Mouse (Mus musculus): ENCODE results near the gene Ptov1.
"Not testable (repeated sequence)": the region's sequence is repeated elsewhere in the genome, so short reads cannot be mapped to it uniquely, and the experiment has no call there.

Gene Ptov1

GRCm38 (mm10) chr7:44888256-44889105, 18.9 kb upstream of the Ptov1 start:
- no peak for DNase-seq

- no peak for DNase-seq
Observed at GRCm38 (mm10) chr7:44886964-44887363, 17.4 kb upstream of the Ptov1 start.

GRCm38 (mm10) chr7:44884637-44885036, 15.0 kb upstream of the Ptov1 start:
- no peak for DNase-seq

GRCm38 (mm10) chr7:44883036-44883435, 13.4 kb upstream of the Ptov1 start:
- no peak for DNase-seq

- DNase-seq, result no peak
Observed at GRCm38 (mm10) chr7:44877833-44878232, 8.2 kb upstream of the Ptov1 start.

- not testable (repeated sequence) for DNase-seq
Observed at GRCm38 (mm10) chr7:44871774-44872173, 2.2 kb upstream of the Ptov1 start.

GRCm38 (mm10) chr7:44871181-44871580, 1.6 kb upstream of the Ptov1 start:
- DNase-seq, result no peak

GRCm38 (mm10) chr7:44870614-44871013, 1.0 kb upstream of the Ptov1 start:
- DNase-seq, result no peak

- peak; percentile 63 for DNase-seq
Observed at GRCm38 (mm10) chr7:44868919-44869696, 480 bp downstream of the Ptov1 start.

GRCm38 (mm10) chr7:44868465-44868864, 1.1 kb downstream of the Ptov1 start:
- no peak for DNase-seq

GRCm38 (mm10) chr7:44867802-44868201, 1.8 kb downstream of the Ptov1 start:
- DNase-seq, result no peak

- DNase-seq, result no peak
Observed at GRCm38 (mm10) chr7:44867010-44867702, 2.4 kb downstream of the Ptov1 start.

GRCm38 (mm10) chr7:44866276-44867009, 3.1 kb downstream of the Ptov1 start:
- peak; percentile 76 for DNase-seq

GRCm38 (mm10) chr7:44864595-44865542, 4.7 kb downstream of the Ptov1 start:
- DNase-seq, result no peak

- no peak for DNase-seq
Observed at GRCm38 (mm10) chr7:44863982-44864494, 5.5 kb downstream of the Ptov1 start.

GRCm38 (mm10) chr7:44863210-44863609, 6.4 kb downstream of the Ptov1 start:
- no peak for DNase-seq

- DNase-seq, result no peak
Observed at GRCm38 (mm10) chr7:44862434-44862833, 7.2 kb downstream of the Ptov1 start.

- DNase-seq, result no peak
Observed at GRCm38 (mm10) chr7:44861429-44861816, 8.2 kb downstream of the Ptov1 start.

GRCm38 (mm10) chr7:44860576-44861428, 8.8 kb downstream of the Ptov1 start:
- DNase-seq, result peak; percentile 64

GRCm38 (mm10) chr7:44859896-44860295, 9.7 kb downstream of the Ptov1 start:
- DNase-seq, result no peak

All from kidney, adult 9 months (tissue).